Mouse (Mus musculus): Measurements from ENCODE around the gene Nhlh2. TPM values are rescaled to one million over a fixed set of nuclear protein-coding genes. Genes with fewer than 3 reads are reported as not detected.

The Nhlh2 gene
- total RNA-seq, 2 experiments from 2014 or later, result not detected

GRCm38 (mm10) chr3:102024981-102025451, 15.1 kb downstream of the Nhlh2 start:
- no peak for DNase-seq

- DNase-seq, result no peak
These were observed 15.8 kb downstream of the Nhlh2 start for GRCm38 (mm10) chr3:102025659-102026058.

- peak in 1 of 2 experiments; percentile 3 for DNase-seq
These were observed 18.0 kb downstream of the Nhlh2 start for GRCm38 (mm10) chr3:102027880-102028279.

- DNase-seq, result no peak
These were observed 27.9 kb downstream of the Nhlh2 start for GRCm38 (mm10) chr3:102037806-102038205.

- DNase-seq, result no peak
These were observed 28.7 kb downstream of the Nhlh2 start for GRCm38 (mm10) chr3:102038608-102039007.

GRCm38 (mm10) chr3:102041632-102042031, 31.8 kb downstream of the Nhlh2 start:
- DNase-seq, result no peak

- DNase-seq, result peak; percentile 22 to 30
These were observed 35.2 kb downstream of the Nhlh2 start for GRCm38 (mm10) chr3:102045071-102045470.

GRCm38 (mm10) chr3:102047532-102047931, 37.7 kb downstream of the Nhlh2 start:
- no peak for DNase-seq

GRCm38 (mm10) chr3:102049207-102050104, 39.6 kb downstream of the Nhlh2 start:
- DNase-seq, result no peak

GRCm38 (mm10) chr3:102052036-102052435, 42.2 kb downstream of the Nhlh2 start:
- no peak for DNase-seq

- no peak for DNase-seq
These were observed 43.4 kb downstream of the Nhlh2 start for GRCm38 (mm10) chr3:102053293-102053692.

- DNase-seq, result no peak
These were observed 46.0 kb downstream of the Nhlh2 start for GRCm38 (mm10) chr3:102055878-102056277.

GRCm38 (mm10) chr3:102060065-102060464, 50.2 kb downstream of the Nhlh2 start:
- no peak for DNase-seq

- peak; percentile 73 to 79 for DNase-seq
These were observed 52.2 kb downstream of the Nhlh2 start for GRCm38 (mm10) chr3:102061923-102062670.

- no peak for DNase-seq
These were observed 52.8 kb downstream of the Nhlh2 start for GRCm38 (mm10) chr3:102062671-102063010.

GRCm38 (mm10) chr3:102063273-102064120, 53.6 kb downstream of the Nhlh2 start:
- no peak for DNase-seq

GRCm38 (mm10) chr3:102064566-102064965, 54.7 kb downstream of the Nhlh2 start:
- DNase-seq, result no peak

Other genes with a start within 250 kb of the Nhlh2 start
- gene Mab21l3, start 161.1 kb upstream of the Nhlh2 start, total RNA-seq (2021), result under 1 TPM in 1 of 2 experiments, not detected in 1; 0.89 TPM
- gene Slc22a15, start 85.6 kb upstream of the Nhlh2 start, total RNA-seq (2021), result 10 to 100 TPM in 1 of 2 experiments, 1 to 10 TPM in 1; 8.0 to 12.1 TPM
- gene Casq2, start 76.3 kb downstream of the Nhlh2 start, total RNA-seq (2021), result 1 to 10 TPM in 1 of 2 experiments, under 1 TPM in 1; 0.69 to 1.3 TPM
- gene Vangl1, start 194.6 kb downstream of the Nhlh2 start, total RNA-seq (2021), result 10 to 100 TPM; 30.4 to 33.9 TPM